ENCODE assay signal across 19 mouse cellular contexts in the genomic region with DNA sequence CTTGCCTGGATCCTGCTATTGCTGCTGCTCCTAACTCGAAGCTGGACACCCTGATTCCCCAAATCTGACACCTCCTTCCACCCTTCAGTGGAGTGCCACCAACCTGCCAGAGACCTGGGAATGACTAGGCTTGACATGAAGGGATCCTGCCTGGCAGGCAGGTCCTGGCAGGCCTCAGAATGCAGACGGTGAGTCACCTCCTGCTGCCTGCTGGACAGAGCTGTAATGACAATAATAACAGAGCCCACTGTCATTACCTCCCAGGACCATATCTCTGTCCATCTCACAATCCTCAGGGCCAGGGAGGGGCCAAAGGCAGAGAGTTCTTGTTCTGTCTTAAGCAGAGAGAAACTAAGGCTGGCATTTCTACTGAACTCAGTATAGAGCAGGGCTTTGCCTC.
DNase-seq lines count a peak whose midpoint lies in the region; ATAC-seq and TF ChIP-seq lines count a peak whose summit lies in the region.
"Had no signal": no experiment of that assay in that cellular context is flagged by ENCODE, and none has a peak within 500 bp of the region (broad histone marks: within the 10 kb centered on the region; RNA-seq: fewer than 3 reads in every experiment).

No protein-coding gene starts in this region.

- ATAC-seq in kidney, postnatal 0 days (replicated peaks; ENCODE audit: low FRiP score, low read depth) = no peak
- ATAC-seq: hindbrain, embryonic 16.5 days had no signal

- TF ChIP-seq CTCF in kidney, postnatal 0 days (IDR thresholded peaks at IDR 0.05; ENCODE audit: low read depth) = peak; percentile 10; the same call in 1 of the 2 replicates
- no peak for TF ChIP-seq CTCF in layer of hippocampus, adult 2 months (conservative IDR thresholded peaks at IDR 0.05)

- H3K4me2 ChIP-seq in kidney, postnatal 0 days (ENCODE audit: low read length) = no peak overlapping the region
- H3K4me2 ChIP-seq: embryonic facial prominence, embryonic 15.5 days; heart, embryonic 12.5 days; limb, embryonic 13.5 days had no signal

- H3K4me1 ChIP-seq in kidney, postnatal 0 days (replicated peaks; ENCODE audit: insufficient read depth, low read length) = no peaks in the 10 kb centered on the region

- H3K36me3 ChIP-seq in kidney, postnatal 0 days (ENCODE audit: insufficient read depth, low read length) = no peaks in the 10 kb centered on the region
- H3K36me3 ChIP-seq: embryonic facial prominence, embryonic 15.5 days; forebrain, embryonic 10.5 days; heart, embryonic 12.5 days; limb, embryonic 13.5 days had no signal

- no peaks in the 10 kb centered on the region for H3K27me3 ChIP-seq in kidney, postnatal 0 days (ENCODE audit: insufficient read depth, low read length)
- H3K27me3 ChIP-seq: embryonic facial prominence, embryonic 15.5 days; heart, embryonic 12.5 days; limb, embryonic 13.5 days had no signal

- no peak overlapping the region for H3K4me3 ChIP-seq in kidney, postnatal 0 days (replicated peaks; ENCODE audit: low read depth, low read length)
- H3K4me3 ChIP-seq in layer of hippocampus, adult 2 months = no peak overlapping the region
- H3K4me3 ChIP-seq: embryonic facial prominence, embryonic 15.5 days; forebrain, embryonic 10.5 days; heart, embryonic 12.5 days; limb, embryonic 13.5 days had no signal

- no peak overlapping the region for H3K9ac ChIP-seq in kidney, postnatal 0 days (ENCODE audit: low read depth, low read length)
- H3K9ac ChIP-seq: embryonic facial prominence, embryonic 15.5 days; heart, embryonic 12.5 days; limb, embryonic 13.5 days had no signal

- 35% methylated on average over 2 of the region's 2 CpGs for WGBS in kidney, postnatal 0 days

- peak; percentile 28 for DNase-seq in adrenal gland, postnatal 10 days
- DNase-seq in adrenal gland, adult 8-10 months = no peak
- DNase-seq in kidney, postnatal 0 days (ENCODE audit: low spot score) = no peak
- DNase-seq in kidney, adult 18-20 months = no peak
- peak; percentile 76 for DNase-seq in urinary bladder, postnatal 14 days (ENCODE audit: low spot score)
- no peak for DNase-seq in urinary bladder, postnatal 25 days (ENCODE audit: low spot score)
- DNase-seq in layer of hippocampus, adult 2 months (ENCODE audit: low spot score in 2 of 2) = no peak
- no peak for DNase-seq in adipocyte (ENCODE audit: low spot score)
- DNase-seq: B cell, adult 2 months; cerebellum, adult 8-10 months; gastrocnemius, postnatal 14 days; heart, postnatal 36 days; kidney, adult 8-10 months; kidney, postnatal 4 days had no signal

- H3K9me3 ChIP-seq in kidney, postnatal 0 days (replicated peaks; ENCODE audit: low read length) = no peaks in the 10 kb centered on the region
- H3K9me3 ChIP-seq: embryonic facial prominence, embryonic 15.5 days; forebrain, embryonic 10.5 days; heart, embryonic 12.5 days; limb, embryonic 13.5 days had no signal

- H3K27ac ChIP-seq in kidney, postnatal 0 days = no peak overlapping the region
- H3K27ac ChIP-seq in layer of hippocampus, adult 2 months = no peak overlapping the region
- H3K27ac ChIP-seq: embryonic facial prominence, embryonic 15.5 days; forebrain, embryonic 10.5 days; limb, embryonic 13.5 days had no signal

Comparison
In these comparisons a context has a peak if more than half of its experiments do, and no peak if none do; other contexts are left out.
1. DNase-seq: peak in adrenal gland, postnatal 10 days (single experiment) and urinary bladder, postnatal 14 days (single experiment); none in adrenal gland, adult 8-10 months (single experiment), kidney, postnatal 0 days (single experiment), kidney, adult 18-20 months (single experiment), urinary bladder, postnatal 25 days (single experiment), layer of hippocampus, adult 2 months (0 of 2) and adipocyte (single experiment).